Mouse (Mus musculus) CD4-positive naive resting alpha-beta T cell, adult 57 days (primary cell): Measurements from ENCODE around the gene Mlana. TPM values are rescaled to one million over a fixed set of nuclear protein-coding genes. Genes with fewer than 3 reads are reported as not detected.

ENCODE experiments used
- total RNA-seq: library from RNA; stranded (reverse); gene quantifications from one replicate; pipeline ENCODE4 v1.2.4, GENCODE M21; 2023

Mlana gene
- not detected for total RNA-seq

DNA sequence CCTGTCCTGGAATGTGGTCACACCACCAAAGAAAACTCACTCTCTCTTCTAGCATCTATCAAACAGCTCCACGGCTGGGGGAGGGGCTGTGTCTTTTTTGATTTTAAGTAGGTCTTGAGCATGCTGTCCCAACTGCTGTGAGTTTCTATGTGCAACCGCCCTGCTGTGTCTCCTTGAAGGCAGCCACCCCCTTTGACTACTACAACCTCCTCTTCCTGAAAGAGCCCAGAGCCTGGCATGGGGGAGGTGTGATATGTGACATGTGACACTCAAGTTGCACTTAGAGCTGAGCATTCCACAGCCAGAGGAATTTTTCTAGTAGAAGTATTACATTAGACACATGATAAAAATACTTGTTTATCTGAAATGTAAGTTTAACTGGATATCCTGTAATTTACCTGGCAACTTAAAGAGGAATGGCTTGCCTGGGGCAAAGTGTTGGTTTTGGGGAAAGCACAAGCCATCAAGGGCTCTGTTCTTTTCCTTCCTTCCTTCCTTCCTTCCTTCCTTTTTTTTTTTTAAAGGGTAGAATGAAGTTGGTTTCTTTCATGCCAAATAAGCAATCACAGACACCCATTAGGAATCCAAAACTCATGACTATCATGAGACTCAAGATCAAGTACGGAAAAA is at the start of gene Mlana:
Gene Mlana, plus strand, starts transcription at position 580 of the 630 bp plus-strand sequence.

Other genes starting within 250 kb of the Mlana start
- gene Ric1, start 175.5 kb upstream of the Mlana start, total RNA-seq, result 29.3 TPM
- gene Ermp1, start 49.4 kb upstream of the Mlana start, total RNA-seq, result 19.7 TPM
- 28.5 TPM for gene 9930021J03Rik, start 108.2 kb downstream of the Mlana start, total RNA-seq
- gene Ranbp6, start 115.2 kb downstream of the Mlana start, total RNA-seq, result 22.8 TPM
- not detected for gene Il33, start 227.3 kb downstream of the Mlana start, total RNA-seq